Mouse (Mus musculus) lung, postnatal 14 days (tissue): ENCODE data around the gene Klf1.

ENCODE experiments used
- DNase-seq: peaks from one replicate; pipeline ENCODE4 v3.0.0; 2021

Klf1 gene

DNA sequence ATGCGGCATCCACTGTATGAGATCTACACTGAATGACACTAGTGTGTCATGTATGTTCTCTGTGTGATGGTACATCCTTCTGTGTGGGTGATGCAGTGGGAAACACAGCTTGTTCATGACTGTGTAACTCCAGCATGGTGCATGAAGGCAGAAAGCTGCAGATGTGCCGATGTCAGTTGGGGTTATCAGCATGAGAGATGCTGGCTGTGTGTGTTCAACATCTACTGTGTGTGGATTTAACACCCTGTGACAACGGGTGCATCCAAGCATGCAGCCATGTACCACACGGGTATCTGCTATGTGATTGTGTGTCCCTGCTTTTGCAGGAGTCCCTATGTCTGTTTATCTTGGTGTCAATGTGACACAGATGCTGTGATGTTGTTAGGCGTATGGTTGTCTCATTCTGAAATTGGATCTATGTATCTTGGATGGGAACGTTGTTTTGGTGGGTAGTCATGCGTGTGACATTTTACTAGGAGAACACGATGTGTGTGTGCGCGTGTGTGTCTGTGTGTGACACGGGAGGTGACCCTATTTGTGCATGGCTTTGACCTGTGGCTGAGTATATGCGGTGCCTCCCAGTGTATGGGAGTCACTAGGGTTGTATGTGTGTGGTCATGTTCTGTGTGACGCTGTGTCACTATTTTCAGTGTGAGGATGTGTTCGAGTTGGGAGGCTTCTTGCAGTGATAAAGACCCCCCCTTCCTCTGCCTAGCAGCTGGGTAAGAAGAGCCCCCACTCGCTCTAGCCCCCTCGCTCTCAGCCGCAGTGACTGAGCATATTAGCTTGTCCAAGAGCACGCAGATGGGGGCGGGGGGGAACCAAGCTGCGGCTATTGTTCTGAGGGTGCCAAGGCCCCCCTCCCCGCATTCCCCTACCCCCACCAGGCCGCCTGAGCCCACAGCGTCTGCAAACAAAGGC lies 34.6 kb downstream of the Klf1 start:
- DNase-seq = no peak

DNA sequence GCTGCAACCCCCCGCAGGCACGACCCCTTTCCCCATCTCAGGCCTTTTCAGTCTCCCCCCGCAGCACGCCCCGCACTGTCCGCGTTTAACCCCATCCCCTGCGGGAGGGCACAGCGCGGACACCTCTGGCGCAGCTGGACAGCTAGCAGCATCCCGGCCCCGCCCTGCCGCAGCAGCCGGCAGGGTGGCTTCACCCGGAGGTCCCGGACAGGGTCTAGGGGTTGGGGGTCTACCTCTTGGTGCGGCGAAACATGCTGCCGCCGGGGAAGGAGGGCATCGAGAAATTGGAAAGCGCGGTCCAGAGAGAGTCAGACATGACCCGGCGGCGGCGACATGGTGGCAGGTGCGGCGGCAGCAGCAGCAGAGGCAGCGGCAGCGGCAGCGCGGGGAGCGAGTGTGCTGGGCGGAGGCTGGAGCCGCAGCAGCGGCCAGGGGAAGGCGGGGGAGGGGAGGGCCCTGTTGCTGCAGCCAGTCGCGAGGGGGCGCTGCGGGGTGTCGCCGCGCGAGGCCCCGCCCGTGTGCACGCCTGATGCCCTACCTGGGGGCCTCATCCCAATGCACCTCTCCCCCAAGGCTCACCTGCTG lies 35.3 kb downstream of the Klf1 start, which contains the start of gene Mast1:
Gene Mast1, minus strand, starts transcription at position 398 of the 585 bp plus-strand sequence.
- peak; percentile 66 for DNase-seq

DNA sequence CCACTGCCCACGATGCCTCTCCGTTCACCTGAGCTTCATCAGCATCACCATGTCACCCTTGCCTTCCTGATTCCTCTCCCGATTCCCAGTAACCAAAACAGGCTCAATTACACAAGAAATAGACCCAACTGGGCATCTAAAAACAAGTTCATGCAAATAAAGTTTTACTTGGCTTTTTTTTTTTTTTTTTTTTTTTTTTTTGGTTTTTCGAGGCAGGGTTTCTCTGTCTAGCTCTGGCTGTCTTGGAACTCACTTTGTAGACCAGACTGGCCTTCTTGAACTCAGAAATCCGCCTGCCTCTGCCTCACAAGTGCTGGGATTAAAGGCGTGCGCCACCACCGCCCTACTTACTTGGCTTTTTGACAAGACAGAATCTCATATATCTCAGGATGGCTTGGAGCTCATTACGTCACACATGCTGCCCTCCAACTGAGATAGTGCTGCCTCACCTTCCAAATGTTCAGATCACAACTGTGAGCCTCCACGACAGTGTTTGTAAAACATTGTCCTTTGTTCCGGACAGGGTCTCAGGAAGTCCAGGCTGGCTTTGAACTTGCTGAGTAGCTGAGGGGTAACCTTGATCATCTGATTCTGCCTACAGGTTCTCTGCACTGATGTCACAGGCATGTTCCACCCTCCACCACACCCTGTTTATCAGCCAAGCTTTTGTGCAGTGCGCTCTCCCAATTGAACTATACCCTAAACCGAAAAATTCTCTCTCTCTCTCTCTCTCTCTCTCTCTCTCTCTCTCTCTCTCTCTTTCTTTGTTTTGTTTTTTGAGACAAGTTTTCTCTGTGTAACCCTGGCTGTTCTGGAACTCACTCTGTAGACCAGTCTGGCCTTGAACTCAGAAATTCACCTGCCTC lies 36.1 kb downstream of the Klf1 start:
- DNase-seq = no peak

DNA sequence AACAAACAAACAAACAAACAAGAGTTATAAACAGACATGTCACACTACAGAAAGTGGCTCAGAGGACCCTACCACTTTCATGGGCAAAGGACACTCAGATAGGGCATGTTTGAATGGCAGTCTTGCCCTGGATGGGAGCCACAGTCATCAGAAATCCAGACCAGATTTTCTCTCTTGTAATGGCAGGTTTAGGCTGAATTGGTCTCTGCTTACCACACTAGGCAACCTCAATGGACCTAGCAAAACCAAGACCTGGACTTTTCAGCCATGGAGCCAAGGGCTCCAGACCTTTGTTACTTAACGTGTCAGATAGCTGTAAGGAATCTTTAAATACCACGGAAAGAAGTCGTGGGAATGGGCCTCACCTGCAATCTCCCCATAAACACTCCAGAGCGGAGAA lies 42.0 kb downstream of the Klf1 start:
- DNase-seq = no peak

DNA sequence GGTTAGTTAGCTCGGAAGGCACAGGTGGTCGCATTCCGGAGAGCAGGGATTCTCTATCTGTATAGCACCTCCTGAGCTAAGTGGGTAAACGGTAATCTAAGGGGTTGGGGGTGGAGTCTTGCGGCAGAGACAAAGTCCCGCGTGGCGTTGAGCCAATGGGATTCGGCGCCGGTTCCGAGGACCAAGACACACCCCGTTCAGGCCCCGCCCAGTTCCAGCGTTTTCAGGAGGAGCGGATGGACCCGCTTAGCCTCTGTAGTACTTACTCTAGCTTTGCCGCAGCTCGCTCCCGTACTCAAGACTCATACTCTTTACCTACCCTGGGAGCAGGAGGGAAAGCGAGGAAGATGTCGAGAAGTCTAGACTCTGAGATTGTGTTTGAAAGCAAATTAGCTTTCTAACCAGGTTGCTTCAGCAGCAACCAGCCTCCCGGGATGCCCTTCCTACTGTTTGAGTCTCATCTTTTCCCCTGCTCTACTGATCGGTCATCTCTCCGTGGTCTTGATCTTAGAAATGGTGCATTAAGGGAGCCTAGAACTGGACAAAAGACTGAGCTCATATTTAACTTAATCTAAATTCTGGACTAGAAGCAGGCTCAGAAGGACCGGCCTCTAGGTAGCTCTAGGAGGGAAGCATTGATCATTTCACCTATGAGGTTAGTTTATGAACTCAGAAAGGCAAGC lies 42.9 kb downstream of the Klf1 start:
- no peak for DNase-seq

DNA sequence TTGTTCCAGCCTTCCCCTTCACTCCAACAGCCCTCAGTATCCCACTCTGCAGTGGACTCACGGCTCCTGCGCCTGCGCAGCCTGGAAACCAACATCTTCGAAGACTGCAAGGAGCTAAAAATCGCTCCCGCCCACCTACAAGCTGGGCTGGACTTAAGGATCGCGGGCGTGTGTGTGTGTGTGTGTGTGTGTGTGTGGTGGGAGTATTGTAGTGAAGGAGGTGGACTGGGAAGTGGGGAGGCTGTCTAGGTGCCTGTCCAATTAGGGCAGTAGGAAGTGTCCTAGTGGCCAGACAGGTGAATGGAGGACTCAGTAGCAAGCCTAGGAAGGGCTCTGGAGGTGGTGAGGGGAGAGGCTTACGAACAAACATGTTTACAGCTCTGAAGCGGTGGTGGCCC lies 43.5 kb downstream of the Klf1 start:
- DNase-seq = no peak

DNA sequence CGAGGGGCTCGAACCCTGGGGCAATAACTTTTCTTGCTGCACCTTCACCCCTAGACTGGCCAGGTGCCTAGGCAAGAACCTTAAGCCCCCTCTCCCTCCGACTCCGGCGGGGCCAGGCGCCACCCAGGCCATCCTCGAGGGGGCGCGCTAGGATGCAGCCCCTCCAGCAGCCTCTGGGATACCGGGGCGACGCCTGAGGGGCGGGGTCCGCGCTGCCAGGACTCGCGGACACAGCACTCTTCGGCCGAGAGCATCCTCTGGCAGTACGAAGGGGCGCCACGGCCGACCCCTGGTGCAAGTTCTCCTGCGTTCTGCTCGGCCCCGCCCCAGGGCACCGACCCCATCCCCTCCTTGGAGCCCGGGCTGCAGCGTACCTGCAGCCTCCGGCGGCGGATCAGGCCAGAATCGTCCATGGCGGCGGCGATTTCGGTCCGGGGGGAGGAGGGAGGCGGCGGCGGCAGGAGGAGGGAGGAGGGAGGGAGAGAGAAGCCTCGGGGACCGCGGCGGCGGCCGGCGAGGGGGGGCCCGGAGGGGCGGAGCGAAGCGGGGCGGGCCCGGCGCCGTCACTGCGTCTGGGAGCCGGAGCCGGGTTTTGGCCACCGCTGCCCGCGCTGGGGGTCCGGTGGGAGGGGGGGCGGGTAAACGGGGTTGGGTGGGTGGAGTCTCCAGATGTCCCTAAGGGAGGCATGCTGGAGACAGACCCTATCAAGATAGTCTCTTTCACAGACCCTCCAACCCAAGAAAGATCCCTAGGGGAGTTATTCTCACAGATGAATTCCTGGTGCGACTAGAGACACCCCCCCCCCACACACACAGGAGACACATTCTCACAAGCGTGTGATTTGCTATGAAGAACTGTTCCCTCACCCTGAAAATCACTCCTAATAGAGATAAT lies 44.2 kb downstream of the Klf1 start:
- DNase-seq = no peak

DNA sequence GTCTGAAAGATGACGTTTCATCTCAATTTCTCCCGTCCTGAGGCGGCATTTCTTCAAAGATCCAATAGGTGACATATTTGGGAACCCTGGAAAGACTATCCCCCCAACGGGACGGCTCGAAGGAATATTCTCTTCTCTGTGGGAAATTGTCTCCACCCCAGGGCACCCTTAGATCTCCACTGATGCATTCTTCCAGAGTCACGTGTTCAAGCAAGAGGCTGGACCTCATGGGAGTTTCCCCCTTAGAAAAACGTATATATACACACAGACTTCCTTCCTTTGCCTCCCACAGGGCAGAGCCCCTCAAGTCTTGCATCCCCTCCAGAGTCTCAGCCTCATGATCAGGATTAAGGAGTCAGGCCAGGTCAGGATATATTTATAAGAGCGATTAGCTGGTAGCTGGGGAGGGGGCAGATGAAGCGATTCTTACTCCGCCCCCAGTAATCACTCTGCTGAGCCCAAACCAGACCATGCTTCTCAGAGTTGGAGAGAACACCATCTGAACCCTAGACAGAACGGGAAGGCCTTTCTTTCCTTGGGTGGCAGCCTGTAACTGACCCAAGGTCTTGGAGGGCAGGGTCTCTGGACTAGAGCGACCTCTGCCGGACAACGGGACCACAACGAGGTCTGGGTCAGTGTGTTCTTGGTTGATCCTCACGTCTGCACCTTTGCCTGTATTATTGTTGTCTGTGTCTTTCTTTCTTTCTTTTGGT lies 45.0 kb downstream of the Klf1 start, which contains the start of gene Rtbdn:
Gene Rtbdn, plus strand, starts transcription at position 464 of the 713 bp plus-strand sequence.
- DNase-seq = no peak

DNA sequence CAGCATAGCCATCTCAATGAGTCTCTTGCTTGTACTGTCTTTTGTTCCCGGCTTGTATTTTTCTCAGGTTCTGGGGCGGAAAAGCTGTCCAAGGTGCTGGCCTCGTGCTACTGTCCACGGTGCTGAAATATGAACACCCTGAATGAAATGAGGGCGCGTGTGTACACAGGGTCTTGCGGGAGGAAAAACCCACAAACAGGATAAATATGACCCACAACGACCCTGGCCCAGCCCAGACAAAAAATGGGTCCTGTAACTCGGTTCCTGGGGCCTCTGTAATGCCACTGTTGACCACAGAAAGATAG lies 45.5 kb downstream of the Klf1 start:
- peak; percentile 65 for DNase-seq

DNA sequence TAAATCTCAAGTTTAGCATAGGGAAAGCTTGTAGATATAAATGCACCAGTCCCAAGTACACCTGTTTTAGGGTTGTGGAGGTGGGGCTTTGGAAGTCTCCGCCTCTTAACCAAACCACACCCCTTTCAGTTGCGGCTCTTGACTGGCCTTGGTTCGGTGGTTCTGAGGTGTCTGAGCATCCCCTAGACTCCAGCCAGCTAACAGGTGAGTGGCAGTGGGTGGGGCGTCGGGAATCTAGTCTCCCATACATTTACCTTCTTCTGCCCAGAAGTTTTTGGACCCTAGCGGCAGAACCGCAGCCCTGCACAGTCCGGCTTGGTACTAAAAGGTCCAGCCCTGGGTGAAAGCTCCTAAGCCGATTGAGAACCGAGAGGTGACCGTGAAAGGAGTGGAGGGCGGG lies 48.0 kb downstream of the Klf1 start:
- DNase-seq = no peak

DNA sequence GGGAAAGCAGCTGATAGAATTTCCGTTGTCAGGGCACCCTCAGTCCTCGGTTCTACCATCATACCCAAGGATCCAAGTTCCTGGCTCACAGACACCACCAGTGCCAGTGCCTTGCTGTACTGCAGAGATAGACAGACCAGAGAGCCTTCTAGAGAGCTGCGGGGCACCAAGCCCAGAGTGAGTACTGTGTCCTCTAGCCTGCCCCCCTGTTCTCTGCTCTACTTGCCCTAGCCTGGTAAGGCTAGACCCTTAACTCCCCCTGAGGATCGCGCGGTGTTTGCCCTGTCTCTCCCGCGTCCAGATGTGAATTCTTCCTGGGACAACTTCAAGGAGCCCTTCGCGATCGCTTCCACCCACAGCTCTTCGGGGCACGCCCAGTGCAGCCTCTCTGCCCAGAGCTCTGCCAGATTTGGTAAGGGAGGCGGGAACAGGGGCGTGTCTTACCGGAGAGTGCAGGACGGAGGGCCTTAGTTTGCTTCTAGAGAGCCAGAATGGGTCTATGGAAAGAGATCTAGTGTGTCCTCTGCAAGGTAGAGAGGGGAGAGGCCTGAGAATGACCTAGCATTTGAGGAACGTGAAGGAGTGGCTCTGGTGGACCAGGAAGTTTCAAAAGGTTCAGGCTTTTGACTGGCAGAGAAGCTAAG lies 51.0 kb downstream of the Klf1 start:
- DNase-seq = peak; percentile 64
